Mouse (Mus musculus): ENCODE measurements around the gene Arhgdig.
"Not testable (repeated sequence)": the region's sequence is repeated elsewhere in the genome, so short reads cannot be mapped to it uniquely, and the experiment has no call there.

The Arhgdig gene

DNA sequence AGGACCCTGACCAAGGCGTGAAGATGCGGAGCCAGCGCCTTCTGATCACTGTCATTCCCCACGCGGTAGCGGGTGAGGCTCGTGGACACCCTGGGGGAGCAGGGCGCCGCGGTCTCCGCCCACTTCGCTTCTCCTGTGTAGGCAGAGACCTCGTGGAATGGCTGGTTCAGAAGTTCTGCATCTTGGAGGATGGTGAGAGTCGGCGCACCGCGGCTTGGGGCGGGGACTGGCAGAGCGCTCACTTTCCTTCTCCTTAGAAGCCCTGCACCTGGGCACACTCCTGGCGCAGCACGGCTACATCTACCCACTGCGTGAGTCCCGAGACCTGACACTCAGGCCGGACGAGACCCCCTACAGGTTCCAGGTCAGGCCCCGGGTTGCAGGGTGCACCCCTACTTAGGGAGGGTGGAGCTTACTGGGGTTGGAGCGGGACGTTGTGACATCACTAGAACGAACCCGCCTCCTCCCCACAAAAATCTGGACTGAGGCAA, 4.2 kb downstream of the Arhgdig start:
- peak; percentile 25 for DNase-seq

DNA sequence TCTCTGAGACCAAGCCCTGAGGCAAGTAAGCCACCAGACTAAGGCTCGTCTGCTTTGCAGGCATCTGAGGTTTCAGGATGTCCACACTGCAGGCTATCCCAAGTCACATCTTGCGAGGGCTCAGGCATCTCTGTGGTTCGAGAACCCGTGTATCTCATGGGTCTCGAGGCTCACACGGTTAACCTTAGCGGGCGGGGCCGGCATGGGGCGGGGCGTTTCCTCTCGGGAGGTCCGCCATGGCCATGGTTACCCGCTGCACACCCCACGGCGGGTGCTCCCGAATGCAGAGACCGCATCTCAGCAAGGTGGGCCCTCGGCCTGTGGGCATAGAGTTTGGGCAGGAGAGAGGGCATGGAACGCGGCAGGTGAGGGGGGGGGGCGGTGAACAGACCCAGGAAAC, 4.8 kb downstream of the Arhgdig start, which contains the start of gene Rgs11:
Gene Rgs11 (plus strand): TSS at position 215 of the 400 bp plus-strand sequence.
- peak; percentile 23 to 41 for DNase-seq

DNA sequence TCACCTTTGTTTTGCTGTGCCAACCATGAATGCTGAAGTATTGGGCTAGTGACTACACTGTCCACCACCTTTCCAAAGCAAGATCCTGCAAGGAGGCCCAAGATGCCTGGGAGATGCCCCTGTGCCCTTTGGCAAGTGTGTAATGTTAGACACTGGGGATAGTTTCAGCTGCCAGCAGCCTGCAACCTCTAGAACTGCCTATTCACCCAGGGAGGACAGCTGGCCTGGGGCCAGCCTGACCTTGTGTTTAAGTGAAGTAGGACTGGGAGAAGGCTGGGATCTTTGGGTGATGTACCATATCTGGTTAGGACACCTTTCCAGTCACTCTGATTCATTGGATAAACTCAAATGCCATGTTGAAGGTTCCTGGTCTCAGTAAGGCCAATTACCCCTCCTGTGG, 5.6 kb downstream of the Arhgdig start:
- DNase-seq, result no peak

DNA sequence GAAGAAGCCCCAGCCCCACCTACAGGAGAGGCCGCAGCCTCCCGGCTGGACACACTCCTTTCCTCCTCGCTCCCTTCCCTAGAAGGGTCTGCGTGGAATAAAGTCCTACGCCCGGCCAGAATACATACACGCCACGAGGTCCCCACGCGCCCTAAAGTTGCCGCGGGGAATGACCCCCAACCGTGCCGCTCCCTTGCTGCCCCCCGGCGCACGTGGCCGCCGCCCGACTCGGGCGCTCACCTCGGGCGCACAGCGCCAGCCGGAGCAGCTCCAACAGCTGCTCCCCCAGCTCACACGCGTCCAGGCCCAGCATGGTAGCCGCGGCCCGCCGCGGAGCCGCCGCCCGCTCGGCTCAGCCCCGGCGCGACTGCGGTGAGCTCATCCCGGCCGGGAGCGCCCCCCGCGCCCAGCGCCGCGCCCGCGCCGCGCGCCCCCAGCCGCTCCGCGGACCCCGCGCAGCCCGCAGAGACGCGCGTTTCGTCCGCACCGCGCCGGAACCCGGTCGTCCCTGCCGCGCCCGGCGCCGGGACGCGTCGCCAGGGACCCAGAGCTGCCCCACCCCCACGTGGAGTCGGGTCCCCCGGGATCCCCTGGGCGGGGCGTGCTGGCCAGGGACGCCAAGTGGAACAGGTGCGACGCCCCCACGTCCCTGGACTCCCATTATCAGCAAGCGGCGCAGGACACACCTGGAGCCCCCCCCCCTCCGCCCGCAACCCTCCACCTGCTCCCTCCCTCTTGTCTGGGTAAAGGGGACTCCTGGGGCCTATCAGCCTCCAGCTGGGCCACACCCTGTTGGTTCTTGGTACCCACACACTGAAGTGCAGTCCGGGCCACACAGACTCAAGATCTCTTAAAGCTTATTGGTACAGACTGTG, 6.5 kb downstream of the Arhgdig start:
- no peak for DNase-seq

DNA sequence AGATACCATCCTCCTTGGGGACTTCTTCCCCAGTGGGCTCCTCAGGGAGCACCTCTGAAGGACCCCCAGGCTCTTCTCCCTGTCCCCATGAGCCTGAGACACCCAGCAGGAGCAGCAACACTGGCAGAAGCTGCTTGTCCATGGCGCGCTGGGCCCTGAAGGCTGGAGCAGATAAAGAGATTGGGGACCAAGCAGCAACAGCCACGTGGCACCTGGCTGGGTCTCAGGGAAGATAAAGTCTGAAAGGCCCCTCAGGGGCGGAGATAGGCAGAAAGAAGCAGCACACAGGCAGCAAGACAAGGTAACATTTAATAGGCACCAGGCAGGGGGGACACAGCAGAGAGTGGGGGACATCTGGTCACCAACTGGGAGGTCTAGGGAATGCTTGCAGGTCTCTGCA, 8.7 kb downstream of the Arhgdig start, which contains the start of gene Pdia2:
Gene Pdia2 (minus strand): TSS at position 196 of the 400 bp plus-strand sequence.
- DNase-seq, result no peak

DNA sequence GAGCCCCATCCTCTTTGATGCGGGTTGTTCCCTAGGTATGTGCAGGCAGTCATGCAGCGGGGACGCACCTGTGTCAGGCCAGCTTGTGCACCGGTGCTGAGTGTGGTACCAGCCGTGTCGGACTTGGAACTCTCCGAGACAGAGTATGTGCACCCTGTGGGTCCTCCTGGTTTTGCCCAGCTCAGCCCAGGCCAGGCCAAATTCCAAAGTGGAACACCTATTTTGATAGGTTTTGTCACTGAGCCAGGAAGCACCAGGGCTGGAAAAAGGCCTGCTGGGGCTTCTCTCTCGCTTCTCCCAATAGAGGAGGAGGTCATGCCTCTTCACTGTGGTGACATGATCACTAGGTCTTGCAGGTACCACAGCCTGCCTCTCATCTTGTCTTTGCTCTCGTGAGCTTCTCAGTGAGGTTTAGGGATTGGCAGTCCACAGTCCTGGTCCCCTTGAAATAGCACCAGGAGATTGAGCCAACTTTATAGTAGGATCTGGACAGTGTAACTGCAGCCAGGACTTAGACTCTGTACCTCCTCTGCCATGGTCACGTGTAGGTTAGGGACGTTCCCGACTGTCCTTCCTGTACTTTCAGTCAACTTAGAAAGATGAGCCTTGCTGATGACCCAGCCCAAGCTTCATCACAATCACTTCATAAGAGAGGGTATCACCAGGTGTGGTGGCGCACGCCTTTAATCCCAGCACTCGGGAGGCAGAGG, 14.9 kb downstream of the Arhgdig start:
- no peak for DNase-seq

DNA sequence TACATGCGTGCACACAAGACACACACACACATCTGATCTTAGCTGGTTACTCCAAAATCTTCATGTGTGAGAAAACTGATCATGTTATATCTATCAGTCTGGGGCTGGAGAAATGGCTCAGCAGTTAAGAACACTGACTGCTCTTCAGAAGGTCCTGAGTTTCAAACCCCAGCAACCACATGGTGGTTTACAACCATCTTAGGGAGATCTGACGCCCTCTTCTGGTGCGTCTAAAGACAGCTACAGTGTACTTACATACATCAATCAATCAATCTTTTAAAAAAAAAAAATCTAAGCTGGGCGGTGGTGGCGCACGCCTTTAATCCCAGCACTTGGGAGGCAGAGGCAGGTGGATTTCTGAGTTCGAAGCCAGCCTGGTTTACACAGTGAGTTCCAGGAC, 16.1 kb downstream of the Arhgdig start:
- DNase-seq, result not testable (repeated sequence)

DNA sequence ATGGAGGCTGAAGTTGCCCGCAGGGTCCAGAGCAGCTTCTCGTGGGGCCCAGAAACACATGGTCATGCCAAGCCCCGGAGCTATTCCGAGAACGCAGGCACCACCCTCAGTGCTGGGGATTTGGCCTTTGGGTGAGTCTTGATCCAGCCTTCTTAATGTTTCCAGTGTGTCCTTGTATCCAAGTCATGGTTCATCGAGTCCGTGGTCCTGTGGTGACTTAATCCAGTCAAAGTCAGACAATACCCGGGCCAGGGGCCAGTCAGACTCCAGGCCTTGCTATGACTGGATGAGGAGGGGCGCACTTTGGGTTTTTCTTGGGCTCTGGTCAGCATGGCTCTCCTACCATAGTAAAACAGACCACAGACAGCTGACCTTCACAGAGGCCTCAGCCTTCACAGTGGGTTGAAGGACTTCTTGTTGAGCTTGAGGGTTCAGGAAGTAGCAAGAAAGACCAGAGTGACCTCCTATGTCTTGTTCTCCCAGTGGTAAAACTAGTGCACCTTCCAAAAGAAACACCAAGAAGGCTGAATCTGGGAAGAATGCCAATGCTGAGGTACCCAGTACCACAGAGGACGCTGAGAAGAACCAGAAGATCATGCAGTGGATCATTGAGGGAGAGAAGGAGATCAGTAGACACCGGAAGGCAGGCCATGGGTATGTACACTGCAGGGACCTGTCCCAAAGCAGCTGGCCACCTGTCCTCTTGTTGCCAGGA, 19.3 kb downstream of the Arhgdig start:
- no peak for DNase-seq

DNA sequence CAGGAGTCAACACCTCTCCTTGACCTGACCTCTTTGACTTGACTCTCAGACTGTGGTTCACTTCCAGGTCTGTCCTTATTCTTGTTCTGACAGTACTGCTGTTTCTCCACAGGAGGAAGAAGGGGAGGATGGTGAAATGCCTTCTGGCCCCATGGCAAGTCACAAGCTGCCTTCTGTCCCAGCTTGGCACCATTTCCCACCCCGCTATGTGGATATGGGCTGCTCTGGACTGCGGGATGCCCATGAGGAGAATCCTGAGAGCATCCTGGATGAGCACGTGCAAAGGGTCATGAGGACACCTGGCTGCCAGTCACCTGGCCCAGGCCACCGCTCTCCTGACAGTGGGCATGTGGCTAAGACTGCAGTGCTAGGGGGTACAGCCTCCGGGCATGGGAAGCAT, 20.0 kb downstream of the Arhgdig start:
- DNase-seq, result peak; percentile 46 to 63

DNA sequence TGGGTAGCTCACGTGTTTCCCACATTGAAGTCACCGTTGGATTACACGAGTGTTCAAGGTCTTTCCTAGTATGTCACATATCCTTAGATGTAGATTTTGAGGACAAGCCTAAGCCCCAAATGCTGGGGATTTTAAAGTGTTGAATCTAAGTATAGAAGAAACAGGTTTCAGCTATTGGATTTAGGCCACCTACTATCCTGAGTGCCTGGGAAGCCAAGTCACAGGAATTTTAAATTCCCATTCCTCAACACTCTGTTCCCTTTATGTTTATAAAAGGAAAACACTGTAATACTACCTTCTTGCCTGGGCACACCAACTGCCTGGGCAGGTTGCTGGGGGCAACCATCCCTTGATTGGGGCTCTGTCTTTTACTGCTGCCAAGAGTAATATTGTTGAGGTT, 26.4 kb downstream of the Arhgdig start:
- no peak for DNase-seq

DNA sequence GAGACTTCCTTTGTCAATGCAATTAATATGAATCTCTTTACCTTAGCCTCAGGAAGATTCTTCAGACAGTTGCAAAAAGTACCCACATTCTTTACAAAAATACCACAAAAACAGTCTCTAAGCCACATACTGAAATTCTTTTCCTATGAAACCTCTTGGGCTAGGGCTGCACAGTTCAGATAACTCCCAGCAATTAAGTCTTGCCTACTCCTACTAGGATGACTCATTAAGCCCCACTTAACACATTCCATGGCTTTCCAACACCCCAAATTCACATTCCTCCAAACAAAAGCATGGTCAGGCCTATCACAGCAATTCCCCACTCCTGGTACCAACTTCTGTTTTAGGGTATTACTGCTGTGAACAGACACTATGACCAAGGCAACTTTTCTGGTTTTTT, 29.0 kb downstream of the Arhgdig start:
- DNase-seq, result no peak

DNA sequence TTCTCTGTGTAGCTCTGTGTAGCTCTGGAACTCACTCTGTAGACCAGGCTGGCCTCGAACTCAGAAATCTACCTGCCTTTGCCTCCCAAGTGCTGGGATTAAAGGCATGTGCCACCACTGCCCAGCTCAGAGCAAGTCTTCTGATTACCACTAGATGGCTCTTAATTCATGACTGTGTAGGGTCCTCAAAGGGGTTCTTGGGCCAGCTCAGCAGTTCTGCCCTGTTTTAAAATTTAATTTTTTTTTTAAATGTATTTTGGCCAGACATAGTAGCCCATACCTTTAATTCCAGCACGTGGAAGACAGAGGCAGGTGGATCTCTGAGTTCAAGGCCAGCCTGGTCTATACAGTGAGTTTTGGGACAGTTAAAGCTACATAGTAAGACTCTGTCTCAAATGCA, 32.3 kb downstream of the Arhgdig start:
- not testable (repeated sequence) for DNase-seq

DNA sequence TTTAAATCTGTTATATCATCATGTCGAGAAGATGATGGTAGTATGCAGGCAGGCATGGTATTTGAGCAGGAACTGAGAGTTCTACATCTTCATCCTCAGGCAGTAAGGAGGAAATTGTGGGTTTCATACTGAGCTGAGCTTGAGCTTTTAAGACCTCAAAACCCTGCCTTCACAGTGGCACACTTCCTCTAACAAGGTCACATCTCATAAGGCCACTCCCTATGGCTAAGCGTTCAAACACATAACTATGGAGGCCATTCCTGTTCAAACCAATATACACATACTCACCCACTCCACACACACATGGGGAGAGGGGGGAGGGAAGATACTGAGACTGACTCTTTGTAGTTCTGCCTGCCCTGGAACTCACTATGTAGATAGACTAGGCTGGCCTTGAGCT, 39.5 kb downstream of the Arhgdig start:
- DNase-seq, result no peak

DNA sequence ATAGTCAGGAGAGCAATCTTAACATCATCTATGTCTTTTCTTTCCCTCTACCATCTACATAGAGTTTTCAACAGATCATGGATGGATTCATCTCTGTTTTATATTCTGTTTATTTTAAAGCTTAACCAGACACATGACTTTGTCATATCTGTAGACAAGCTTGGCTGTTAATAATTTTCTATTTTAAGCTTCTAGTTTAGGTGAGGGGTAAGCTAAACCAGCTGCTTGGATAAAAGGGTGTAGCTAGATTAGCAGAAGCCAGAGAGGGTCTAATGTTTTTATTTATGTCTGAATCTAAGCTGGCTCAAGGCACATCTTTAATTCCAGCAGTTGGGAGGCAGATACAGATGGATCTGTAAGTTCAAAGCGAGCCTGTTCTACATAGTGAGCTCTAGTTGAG, 44.9 kb downstream of the Arhgdig start:
- DNase-seq, result no peak

DNA sequence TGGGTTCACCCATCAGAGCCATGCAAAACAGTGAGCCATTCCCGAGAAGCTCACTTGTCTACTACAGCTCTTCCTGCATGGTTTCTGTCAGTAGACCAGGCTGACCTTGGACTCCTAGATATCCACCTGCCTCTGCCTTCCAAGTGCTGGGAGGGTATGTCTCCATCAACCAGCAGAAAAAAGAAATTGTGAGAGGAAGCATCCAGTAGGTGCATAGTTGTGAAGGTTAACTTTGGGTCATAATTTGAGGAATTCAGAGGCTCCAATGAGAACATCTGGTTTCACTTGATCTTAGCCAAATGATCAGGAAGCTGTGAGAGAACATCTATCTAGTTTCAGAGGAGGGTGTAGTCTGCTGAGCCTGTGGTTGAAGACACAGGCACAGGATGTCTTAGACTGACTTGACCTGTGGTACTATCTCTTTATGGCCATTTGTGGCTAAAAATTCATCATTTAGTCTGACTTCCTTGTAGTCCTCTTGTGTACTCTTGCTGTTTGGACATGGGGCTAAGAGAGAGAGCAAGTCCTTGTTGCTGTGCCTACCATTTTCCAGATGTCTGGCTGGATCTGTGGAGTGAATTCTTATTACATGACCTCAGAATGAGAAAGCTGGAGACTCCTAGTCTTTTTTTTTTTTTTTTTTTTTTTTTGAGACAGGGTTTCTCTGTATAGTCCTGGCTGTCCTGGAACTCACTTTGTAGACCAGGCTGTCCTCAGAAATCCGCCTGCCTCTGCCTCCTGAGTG, 55.5 kb downstream of the Arhgdig start:
- no peak for DNase-seq
